Comparison of ENCODE assay signal across 8 mouse cellular contexts in the genomic region with DNA sequence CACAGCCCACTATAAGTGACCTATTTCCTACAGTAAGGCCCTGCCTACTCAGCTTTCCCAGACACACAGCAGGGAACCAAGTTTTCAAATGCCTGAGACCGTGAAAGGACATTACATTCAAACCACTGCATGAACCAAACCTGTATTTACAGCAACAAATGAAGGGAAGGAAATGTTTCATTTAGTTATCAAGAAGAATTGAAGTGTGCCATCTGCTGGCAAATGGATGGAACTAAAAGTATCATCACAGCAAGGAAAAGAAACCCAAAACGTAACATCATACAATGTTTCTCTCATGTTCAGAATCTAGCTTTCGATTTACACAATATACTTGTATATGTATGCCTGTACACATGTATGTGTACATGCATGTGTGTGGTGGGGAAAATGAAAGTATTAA. TPM values are rescaled to one million over a fixed set of nuclear protein-coding genes. Genes with fewer than 3 reads are reported as not detected.
DNase-seq lines count a peak whose midpoint lies in the region; ATAC-seq and TF ChIP-seq lines count a peak whose summit lies in the region.
"Had no signal": no experiment of that assay in that cellular context is flagged by ENCODE, and none has a peak within 500 bp of the region (broad histone marks: within the 10 kb centered on the region; RNA-seq: fewer than 3 reads in every experiment).

No protein-coding gene starts in this region.

- no peak overlapping the region for H3K4me2 ChIP-seq in hindbrain, postnatal 0 days (ENCODE audit: low read depth, low read length)
- H3K4me2 ChIP-seq: embryonic facial prominence, embryonic 15.5 days had no signal

- H3K9me3 ChIP-seq in hindbrain, postnatal 0 days (ENCODE audit: low read length), result no peaks in the 10 kb centered on the region
- no peaks in the 10 kb centered on the region for H3K9me3 ChIP-seq in hindbrain, embryonic 10.5 days
- H3K9me3 ChIP-seq: embryonic facial prominence, embryonic 15.5 days had no signal

- TF ChIP-seq CTCF in hindbrain, postnatal 0 days (IDR thresholded peaks at IDR 0.05; ENCODE audit: low read depth), result peak; percentile 70
- no peak for TF ChIP-seq CTCF in thymus, adult 2 months (IDR thresholded peaks at IDR 0.05; ENCODE audit: borderline replicate concordance, control insufficient read depth, extremely low read depth, insufficient read depth, low read length, poor library complexity)

- H3K27ac ChIP-seq in hindbrain, postnatal 0 days, result no peak overlapping the region
- no peak overlapping the region for H3K27ac ChIP-seq in hindbrain, embryonic 10.5 days
- no peak overlapping the region for H3K27ac ChIP-seq in thymus, adult 2 months (ENCODE audit: control insufficient read depth, insufficient read depth, low read length)
- H3K27ac ChIP-seq: embryonic facial prominence, embryonic 15.5 days had no signal

- H3K9ac ChIP-seq in hindbrain, postnatal 0 days (replicated peaks; ENCODE audit: low read length), result no peak overlapping the region
- H3K9ac ChIP-seq: embryonic facial prominence, embryonic 15.5 days had no signal

- no peaks in the 10 kb centered on the region for H3K27me3 ChIP-seq in hindbrain, postnatal 0 days (ENCODE audit: insufficient read depth, low read length)
- H3K27me3 ChIP-seq in hindbrain, embryonic 10.5 days (ENCODE audit: insufficient read depth, poor library complexity, severe bottlenecking), result no peaks in the 10 kb centered on the region
- no peaks in the 10 kb centered on the region for H3K27me3 ChIP-seq in thymus, adult 2 months (ENCODE audit: control insufficient read depth, insufficient read depth, low read length)
- H3K27me3 ChIP-seq: embryonic facial prominence, embryonic 15.5 days had no signal

- H3K4me3 ChIP-seq in hindbrain, postnatal 0 days (ENCODE audit: low read length), result no peak overlapping the region
- no peak overlapping the region for H3K4me3 ChIP-seq in hindbrain, embryonic 10.5 days
- no peak overlapping the region for H3K4me3 ChIP-seq in thymus, adult 2 months (ENCODE audit: control insufficient read depth, insufficient read depth, low read length)
- H3K4me3 ChIP-seq: embryonic facial prominence, embryonic 15.5 days had no signal

- no peaks in the 10 kb centered on the region for H3K4me1 ChIP-seq in hindbrain, postnatal 0 days (ENCODE audit: insufficient read depth, low read length)
- no peaks in the 10 kb centered on the region for H3K4me1 ChIP-seq in hindbrain, embryonic 10.5 days (replicated peaks)
- no peaks in the 10 kb centered on the region for H3K4me1 ChIP-seq in thymus, adult 2 months (replicated peaks; ENCODE audit: control insufficient read depth, insufficient read depth, low read length)
- H3K4me1 ChIP-seq: embryonic facial prominence, embryonic 15.5 days had no signal

- DNase-seq in hindbrain, postnatal 0 days (ENCODE audit: low spot score), result peak; percentile 73
- DNase-seq in hindbrain, embryonic 10.5 days (ENCODE audit: low spot score), result no peak
- peak; percentile 2 for DNase-seq in thymus, postnatal 0 days (ENCODE audit: low spot score)
- DNase-seq in thymus, adult 2 months, result no peak
- peak; percentile 62 for DNase-seq in embryo, embryonic 11 days
- DNase-seq in neural tube, embryonic 10.5 days (ENCODE audit: extremely low spot score, low spot score), result no peak
- DNase-seq in urinary bladder, postnatal 10 days (ENCODE audit: low spot score), result no peak

- ATAC-seq in hindbrain, postnatal 0 days, result no peak

- TF ChIP-seq POLR2A in thymus, adult 2 months (IDR thresholded peaks at IDR 0.05; ENCODE audit: control insufficient read depth, extremely low read depth, insufficient read depth, low read length, poor library complexity), result no peak

- no peaks in the 10 kb centered on the region for H3K36me3 ChIP-seq in hindbrain, postnatal 0 days (ENCODE audit: insufficient read depth, low read length)
- H3K36me3 ChIP-seq in hindbrain, embryonic 10.5 days, result no peaks in the 10 kb centered on the region
- H3K36me3 ChIP-seq in thymus, adult 2 months (ENCODE audit: control insufficient read depth, insufficient read depth, low read length), result no peaks in the 10 kb centered on the region
- H3K36me3 ChIP-seq: embryonic facial prominence, embryonic 15.5 days had no signal

- 38% methylated on average over 3 of the region's 3 CpGs for WGBS in hindbrain, postnatal 0 days
- WGBS in hindbrain, embryonic 10.5 days, result 62% methylated on average over 3 of the region's 3 CpGs
- WGBS in thymus, adult 2 months, result 42% methylated on average over 3 of the region's 3 CpGs

RNA-seq across cellular contexts. Expression of gene Adam5, which starts 44.9 kb away (rescaled TPM):
- total RNA-seq in hindbrain, postnatal 0 days (2014; rRNA removed), result 1.0 TPM in 1 of 2 replicates, not detected in the other
- polyA plus RNA-seq in hindbrain, postnatal 0 days (2015; fragmentation: Nextera tagmentation; extraction: Ambion mirVana), result 0.83 and 0.90 TPM in 2 replicates
- 0.26 and 0.50 TPM in 2 replicates for polyA plus RNA-seq in hindbrain, embryonic 10.5 days (2016; fragmentation: Nextera tagmentation; extraction: Ambion mirVana)
- polyA plus RNA-seq in thymus, postnatal 0 days (2015; fragmentation: Nextera tagmentation; extraction: Ambion mirVana), result 0.07 and 0.19 TPM in 2 replicates
- polyA plus RNA-seq in thymus, adult 2 months (2012; rRNA removed), result 0.04 and 0.05 TPM in 2 replicates

RNA-seq across cellular contexts. Expression of gene Adam3, which starts 53.7 kb away (rescaled TPM):
- not detected in 2 replicates for total RNA-seq in hindbrain, postnatal 0 days (2014; rRNA removed)
- 0.34 and 0.38 TPM in 2 replicates for polyA plus RNA-seq in hindbrain, postnatal 0 days (2015; fragmentation: Nextera tagmentation; extraction: Ambion mirVana)
- polyA plus RNA-seq in hindbrain, embryonic 10.5 days (2016; fragmentation: Nextera tagmentation; extraction: Ambion mirVana), result 0.14 TPM in 1 of 2 replicates, not detected in the other
- polyA plus RNA-seq in thymus, postnatal 0 days (2015; fragmentation: Nextera tagmentation; extraction: Ambion mirVana), result 0.14 and 0.24 TPM in 2 replicates
- polyA plus RNA-seq in thymus, adult 2 months (2012; rRNA removed), result 0.34 TPM in 1 of 2 replicates, not detected in the other

Comparison
In these comparisons a context has a peak if more than half of its experiments do, and no peak if none do; other contexts are left out.
1. DNase-seq: peak in hindbrain, postnatal 0 days (single experiment), thymus, postnatal 0 days (single experiment) and embryo, embryonic 11 days (single experiment); none in hindbrain, embryonic 10.5 days (single experiment), thymus, adult 2 months (single experiment), neural tube, embryonic 10.5 days (single experiment) and urinary bladder, postnatal 10 days (single experiment).